9 mouse cellular contexts compared by ENCODE assay signal in the genomic region with DNA sequence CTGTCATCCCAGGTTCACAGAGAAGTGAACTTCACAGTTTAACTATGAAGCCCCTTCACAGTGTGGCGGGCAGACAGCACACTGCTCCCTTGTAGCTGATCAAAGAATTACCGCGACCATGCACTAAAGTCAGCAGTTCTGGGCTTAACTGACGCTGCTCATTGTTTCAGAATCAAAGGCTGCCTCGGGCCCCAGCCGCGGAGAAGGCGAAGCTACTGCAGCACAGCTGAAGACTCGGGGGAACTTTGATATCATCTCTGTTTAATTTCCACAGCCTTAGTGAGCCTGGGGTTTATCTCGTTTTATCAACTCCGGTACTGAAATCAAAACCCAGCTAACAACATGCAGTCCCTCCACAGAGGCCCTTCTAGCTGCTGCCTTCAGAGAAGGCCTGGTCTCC. TPM values are rescaled to one million over a fixed set of nuclear protein-coding genes. Genes with fewer than 3 reads are reported as not detected.
A peak's percentile ranks its signal among the peaks of the same experiment; 100 is the strongest.
DNase-seq lines count a peak whose midpoint lies in the region; ATAC-seq lines count a peak whose summit lies in the region.
"Had no signal": no experiment of that assay in that cellular context is flagged by ENCODE, and none has a peak within 500 bp of the region (broad histone marks: within the 10 kb centered on the region; RNA-seq: fewer than 3 reads in every experiment).

No protein-coding gene starts in this region.

- peak overlapping the region; percentile 99 for H3K27ac ChIP-seq in forebrain, embryonic 12.5 days
- H3K27ac ChIP-seq in limb, embryonic 15.5 days = peak overlapping the region; percentile 78; the same call in 1 of the 2 replicates
- H3K27ac ChIP-seq: liver, embryonic 14.5 days had no signal

- DNase-seq in thymus, postnatal 36 days = peak; percentile 71 to 84
- no peak for DNase-seq in right cerebral cortex, postnatal 4 days
- DNase-seq: heart, postnatal 36 days had no signal

- H3K9me3 ChIP-seq in megakaryocyte, embryonic 14.5 days = no peaks in the 10 kb centered on the region
- no peaks in the 10 kb centered on the region for H3K9me3 ChIP-seq in forebrain, embryonic 12.5 days
- H3K9me3 ChIP-seq in limb, embryonic 15.5 days = no peaks in the 10 kb centered on the region

- peaks cover 98% of the 10 kb centered on the region for H3K36me3 ChIP-seq in megakaryocyte, embryonic 14.5 days (replicated peaks; ENCODE audit: low read length)
- H3K36me3 ChIP-seq in forebrain, embryonic 12.5 days (replicated peaks) = peaks cover 15% of the 10 kb centered on the region
- H3K36me3 ChIP-seq in limb, embryonic 15.5 days = 0 out of 2 replicates have a peak, but pooled peaks cover 4% of the 10 kb centered on the region

- peak overlapping the region; percentile 44 for H3K9ac ChIP-seq in forebrain, embryonic 12.5 days
- H3K9ac ChIP-seq in limb, embryonic 15.5 days = no peak overlapping the region
- H3K9ac ChIP-seq: liver, embryonic 14.5 days had no signal

- peak overlapping the region; percentile 70 for H3K4me3 ChIP-seq in megakaryocyte, embryonic 14.5 days (replicated peaks)
- H3K4me3 ChIP-seq in forebrain, embryonic 12.5 days (replicated peaks) = no peak overlapping the region
- no peak overlapping the region for H3K4me3 ChIP-seq in limb, embryonic 15.5 days

- H3K4me1 ChIP-seq in megakaryocyte, embryonic 14.5 days = peaks cover 100% of the 10 kb centered on the region
- H3K4me1 ChIP-seq in forebrain, embryonic 12.5 days = peaks cover 66% of the 10 kb centered on the region
- peaks cover 46% of the 10 kb centered on the region for H3K4me1 ChIP-seq in limb, embryonic 15.5 days

- no peaks in the 10 kb centered on the region for H3K27me3 ChIP-seq in megakaryocyte, embryonic 14.5 days (replicated peaks)
- no peaks in the 10 kb centered on the region for H3K27me3 ChIP-seq in forebrain, embryonic 12.5 days
- no peaks in the 10 kb centered on the region for H3K27me3 ChIP-seq in limb, embryonic 15.5 days

- WGBS in forebrain, embryonic 12.5 days = 14% methylated on average over 11 of the region's 11 CpGs
- 37% methylated on average over 11 of the region's 11 CpGs for WGBS in limb, embryonic 15.5 days

- no peak for ATAC-seq in megakaryocyte, adult 5-6 weeks (ENCODE audit: poor library complexity, severe bottlenecking)
- ATAC-seq in forebrain, embryonic 12.5 days (ENCODE audit: low FRiP score) = no peak
- no peak for ATAC-seq in limb, embryonic 15.5 days (ENCODE audit: insufficient number of reproducible peaks, low FRiP score, low TSS enrichment, low read depth)
- ATAC-seq in megakaryocyte progenitor cell, adult 5-6 weeks (replicated peaks; ENCODE audit: poor library complexity) = no peak

- H3K4me2 ChIP-seq in forebrain, embryonic 12.5 days = no peak overlapping the region
- H3K4me2 ChIP-seq in limb, embryonic 15.5 days = no peak overlapping the region

RNA-seq across cellular contexts. Expression of a gene that starts 9.3 kb away (rescaled TPM):
- 181 and 204 TPM in 2 replicates for polyA plus RNA-seq in megakaryocyte, embryonic 14.5 days (2012; ENCODE audit: insufficient read depth, low replicate concordance)
- 22.2 and 23.9 TPM in 2 replicates for total RNA-seq in megakaryocyte, adult 5-6 weeks (2015)
- 9.5 and 10.1 TPM in 2 replicates for total RNA-seq in megakaryocyte, adult 5-6 weeks (2017)
- 51.5 and 64.7 TPM in 2 replicates for polyA plus RNA-seq in forebrain, embryonic 12.5 days (2016; fragmentation: Nextera tagmentation; extraction: Ambion mirVana)
- 18.2 and 19.0 TPM in 2 replicates for polyA plus RNA-seq in limb, embryonic 15.5 days (2015; fragmentation: Nextera tagmentation; extraction: Ambion mirVana)
- 30.0 and 37.1 TPM in 2 replicates for total RNA-seq in megakaryocyte progenitor cell, adult 5-6 weeks (2015)
- total RNA-seq in megakaryocyte progenitor cell, adult 5-6 weeks (2017) = 12.9 and 14.8 TPM in 2 replicates
